Mouse (Mus musculus) mouse trophoblast stem cell (cell line): Measurements from ENCODE around the gene Faim2.

Experiments
- in situ Hi-C, 2 experiments: fragments of 300-500 bp; cut with MseI, MboI; formaldehyde crosslinking; loops; 2 replicates in 1 of 2; 3 replicates in 1 of 2; pipeline ENCODE4 v1.15.1; 2025

The Faim2 gene

GRCm38 (mm10) chr15:99469736-99470135, 58.2 kb downstream of the Faim2 start:
- in situ Hi-C loops: loop anchor here (5.0 kb wide), 1 partner anchor 52 kb away; no protein-coding TSS in a partner anchor

- in situ Hi-C loops: loop anchor here in 1 of 2 experiments (5.0 kb wide), 1 partner anchor 52 kb away; no protein-coding TSS in a partner anchor
Observed at GRCm38 (mm10) chr15:99469067-99469466, 58.9 kb downstream of the Faim2 start.

DNA sequence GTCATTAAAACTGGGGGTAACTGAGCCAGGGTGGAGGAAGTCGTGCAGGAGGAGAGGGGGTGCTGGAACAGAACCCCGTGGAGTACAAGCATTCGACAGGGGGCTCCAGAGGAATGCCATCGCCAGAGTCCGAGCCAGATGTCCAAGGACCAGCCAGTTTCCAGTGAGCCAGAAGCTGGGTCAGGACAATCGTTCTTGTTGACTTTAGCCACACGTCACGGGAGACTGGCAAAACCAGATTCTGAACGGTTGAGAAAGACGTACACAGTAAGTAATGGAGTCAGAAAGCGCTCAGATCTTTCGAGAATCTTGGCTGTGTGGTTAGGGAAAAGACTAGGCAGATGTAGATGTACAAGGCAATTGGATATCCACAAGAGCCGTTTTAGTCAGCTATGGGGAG, 64.8 kb downstream of the Faim2 start:
- in situ Hi-C loops: no loop called here

DNA sequence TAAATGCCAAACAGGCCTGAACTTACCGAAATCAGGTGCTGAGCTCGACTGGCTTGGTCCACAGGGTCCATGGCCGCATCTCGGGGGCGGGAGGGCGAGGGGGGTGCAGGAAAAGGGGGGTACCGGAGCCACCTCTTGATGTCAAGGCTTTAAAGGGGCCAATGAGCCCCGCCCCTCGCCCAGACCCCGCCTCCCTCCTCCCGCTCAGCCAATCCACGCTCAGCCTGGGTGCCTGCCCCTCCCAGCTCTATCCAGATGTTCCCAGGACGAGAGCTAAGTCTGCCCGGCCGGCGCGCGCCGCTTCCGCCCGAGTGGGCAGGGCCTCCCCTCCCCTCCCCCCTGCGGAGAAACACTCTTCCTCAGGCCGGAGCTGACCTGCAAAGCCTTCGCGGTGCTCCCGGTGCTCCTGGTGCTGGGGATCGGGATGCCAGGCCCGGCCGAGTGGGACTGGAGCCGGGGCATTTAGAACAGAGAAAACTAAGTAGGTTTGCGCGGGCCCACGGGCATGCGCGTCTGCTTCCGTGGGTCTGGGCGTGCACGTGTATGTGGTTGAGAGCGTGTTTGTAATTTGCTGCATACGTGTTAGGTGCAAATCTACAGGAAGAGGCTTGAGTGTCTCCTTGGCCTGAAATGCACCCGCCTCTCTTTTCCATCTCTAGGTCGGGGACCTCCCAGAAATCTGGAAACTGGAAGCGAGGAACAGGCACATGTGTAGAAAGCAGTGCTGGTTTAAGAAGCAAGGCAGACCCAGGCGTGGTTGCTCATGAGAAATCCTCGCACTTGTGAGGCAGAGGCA, 70.2 kb downstream of the Faim2 start, which contains the start of gene Nckap5l:
Gene Nckap5l, minus strand, starts transcription at position 143 of the 796 bp plus-strand sequence.
- in situ Hi-C loops: no loop called here

GRCm38 (mm10) chr15:99456963-99457605, 70.9 kb downstream of the Faim2 start:
- in situ Hi-C loops: no loop called here

DNA sequence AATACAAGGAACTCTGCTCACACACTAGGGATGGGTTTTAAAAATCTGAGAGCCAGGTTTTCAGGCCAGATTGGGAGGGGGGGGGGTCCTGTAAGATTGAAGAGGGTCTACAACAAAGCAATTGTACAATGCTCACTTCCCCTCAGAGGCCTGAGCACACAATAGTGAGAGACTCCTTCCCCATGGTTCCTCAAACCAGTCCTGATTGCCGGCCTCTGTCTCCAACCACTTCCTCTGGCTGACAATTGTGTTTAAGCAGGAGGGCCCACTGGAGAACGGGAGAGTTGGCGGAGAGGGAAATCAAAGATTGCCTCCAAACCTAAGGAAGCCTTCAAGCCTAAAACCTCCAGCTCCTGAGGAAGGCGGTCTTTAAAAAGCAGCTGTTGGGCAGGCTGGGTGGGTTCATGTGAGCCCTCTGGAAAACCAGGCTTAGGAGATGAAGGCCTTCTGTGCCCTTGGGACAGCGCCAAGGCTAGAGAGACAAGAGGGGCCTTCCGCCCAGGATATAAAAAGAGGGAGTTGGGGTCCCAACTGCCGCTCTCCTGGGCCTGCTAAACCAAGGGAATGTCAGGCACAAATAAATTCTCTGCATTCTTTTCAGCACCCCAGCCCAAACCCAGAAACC, 71.5 kb downstream of the Faim2 start:
- in situ Hi-C loops: no loop called here

- in situ Hi-C loops: no loop called here
Observed at GRCm38 (mm10) chr15:99455415-99455814, 72.5 kb downstream of the Faim2 start.

- in situ Hi-C loops: no loop called here
Observed at GRCm38 (mm10) chr15:99454585-99455279, 73.2 kb downstream of the Faim2 start.

DNA sequence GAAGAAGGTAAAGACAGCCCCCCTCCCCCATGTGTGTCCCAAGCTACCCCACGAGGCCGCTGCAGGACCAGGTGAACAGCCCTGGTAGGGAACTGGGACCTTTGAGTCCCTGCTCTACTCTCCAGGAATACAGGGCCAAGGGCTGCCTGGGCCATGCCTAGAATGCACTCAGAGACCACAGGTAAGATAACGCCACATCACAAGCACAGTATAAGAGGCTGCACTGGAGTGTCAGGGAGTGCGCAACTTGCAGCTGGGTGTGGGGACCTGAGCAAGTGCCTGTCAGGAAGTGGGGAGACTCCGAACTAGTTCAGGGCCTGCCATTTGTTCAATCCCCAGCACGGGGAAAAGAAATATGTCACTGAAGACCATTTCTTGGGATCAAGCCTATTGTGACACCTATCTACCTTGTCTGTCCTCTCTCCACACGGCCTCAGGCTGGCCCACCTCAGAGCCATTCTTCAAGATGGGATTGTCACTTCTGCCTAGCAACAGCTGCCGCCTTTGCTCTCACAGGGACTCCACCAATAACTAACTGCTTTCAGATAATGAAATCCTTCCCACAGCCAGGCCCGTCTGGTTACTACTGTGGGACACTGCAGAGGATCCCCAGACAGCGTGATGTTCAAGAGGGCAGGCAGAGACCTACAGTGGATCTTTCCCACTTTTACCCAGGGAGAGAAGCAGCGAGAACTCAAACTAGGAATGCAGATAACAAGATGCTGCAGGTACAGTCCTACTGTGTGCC, 74.6 kb downstream of the Faim2 start:
- in situ Hi-C loops: no loop called here

DNA sequence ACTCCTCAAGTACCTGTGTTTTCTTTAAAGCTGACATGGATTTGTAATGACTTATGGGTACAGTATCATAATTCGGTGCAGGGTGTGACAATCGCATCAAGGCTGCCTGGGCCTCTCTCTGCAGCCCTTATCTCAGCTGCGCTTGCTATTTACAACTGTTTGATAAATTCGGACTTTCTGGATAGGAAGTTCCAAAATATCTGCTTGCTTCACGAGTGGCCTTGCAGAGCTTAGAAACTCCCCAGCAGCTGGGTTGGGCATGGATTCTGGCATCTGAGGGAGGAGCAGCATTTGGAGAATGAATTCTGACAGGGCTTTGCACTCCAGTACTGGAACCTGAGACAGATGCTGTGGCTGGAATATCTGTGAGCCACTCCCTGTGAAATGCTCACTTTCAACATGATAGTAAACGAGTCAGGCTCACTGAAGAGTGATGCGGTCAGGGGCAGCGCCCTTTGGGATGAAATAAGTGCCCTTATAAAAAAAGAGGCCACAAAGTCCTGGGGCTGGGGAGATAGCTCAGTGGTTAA, 78.1 kb downstream of the Faim2 start:
- in situ Hi-C loops: no loop called here

DNA sequence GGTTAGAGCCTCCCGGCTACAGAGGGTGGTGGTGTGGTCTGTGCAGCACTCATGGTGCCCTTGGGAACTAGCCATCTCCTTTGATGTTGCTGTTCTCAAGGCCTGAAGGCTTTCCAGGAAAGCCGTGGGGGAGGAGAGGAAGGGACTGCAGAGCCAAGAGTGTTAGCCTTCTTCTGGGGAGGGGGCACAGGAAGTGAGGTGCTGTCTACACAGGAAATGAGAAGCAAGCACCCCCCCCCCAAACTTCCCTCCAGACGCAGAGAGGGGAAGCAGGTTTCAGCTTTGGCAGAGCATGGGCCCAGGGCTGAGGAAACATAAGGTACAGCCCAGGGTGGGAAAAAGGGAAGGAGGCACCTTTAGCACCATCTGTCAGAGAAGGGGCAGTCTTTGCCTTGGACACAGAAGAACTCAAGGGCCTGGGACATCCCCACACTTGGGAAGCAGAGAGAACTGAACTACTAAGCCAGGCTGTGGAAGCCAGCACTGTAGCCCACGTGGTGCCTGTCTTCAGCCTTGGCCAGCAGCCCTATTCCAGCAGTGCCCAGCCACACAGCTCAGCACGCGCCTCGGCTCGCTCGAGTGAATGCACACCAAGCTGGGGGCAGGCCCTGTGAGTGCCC, 78.7 kb downstream of the Faim2 start:
- in situ Hi-C loops: no loop called here
